Mouse (Mus musculus): ENCODE results near the gene Lrrc3c. TPM values are rescaled to one million over a fixed set of nuclear protein-coding genes. Genes with fewer than 3 reads are reported as not detected.

Lrrc3c gene
- polyA plus RNA-seq, 1 experiment from 2014 or later, result not detected

Other genes with a start within 250 kb of the Lrrc3c start
- 0.13 TPM in 2 replicates for gene Ppp1r1b, start 249.9 kb upstream of the Lrrc3c start, polyA plus RNA-seq (2016; fragmentation: Nextera tagmentation; extraction: Ambion mirVana)
- gene Stard3, start 239.9 kb upstream of the Lrrc3c start, polyA plus RNA-seq (2016; fragmentation: Nextera tagmentation; extraction: Ambion mirVana), result 37.8 and 41.3 TPM in 2 replicates
- 0.16 and 0.40 TPM in 2 replicates for gene Tcap, start 214.5 kb upstream of the Lrrc3c start, polyA plus RNA-seq (2016; fragmentation: Nextera tagmentation; extraction: Ambion mirVana)
- gene Pnmt, start 211.8 kb upstream of the Lrrc3c start, polyA plus RNA-seq (2016; fragmentation: Nextera tagmentation; extraction: Ambion mirVana), result 0.61 TPM in 1 of 2 replicates, not detected in the other
- gene Pgap3, start 197.8 kb upstream of the Lrrc3c start, polyA plus RNA-seq (2016; fragmentation: Nextera tagmentation; extraction: Ambion mirVana), result 9.7 and 10.5 TPM in 2 replicates
- 24.5 and 30.9 TPM in 2 replicates for gene Erbb2, start 185.8 kb upstream of the Lrrc3c start, polyA plus RNA-seq (2016; fragmentation: Nextera tagmentation; extraction: Ambion mirVana)
- gene Mien1, start 159.3 kb upstream of the Lrrc3c start, polyA plus RNA-seq (2016; fragmentation: Nextera tagmentation; extraction: Ambion mirVana), result 76.8 and 81.3 TPM in 2 replicates
- gene Grb7, start 151.9 kb upstream of the Lrrc3c start, polyA plus RNA-seq (2016; fragmentation: Nextera tagmentation; extraction: Ambion mirVana), result 6.4 and 9.5 TPM in 2 replicates
- gene Ikzf3, start 52.3 kb upstream of the Lrrc3c start, polyA plus RNA-seq (2016; fragmentation: Nextera tagmentation; extraction: Ambion mirVana), result not detected in 2 replicates
- gene Zpbp2, start 47.2 kb upstream of the Lrrc3c start, polyA plus RNA-seq (2016; fragmentation: Nextera tagmentation; extraction: Ambion mirVana), result 0.14 TPM in 1 of 2 replicates, not detected in the other
- 46.9 and 55.0 TPM in 2 replicates for gene Ormdl3, start 10.9 kb upstream of the Lrrc3c start, polyA plus RNA-seq (2016; fragmentation: Nextera tagmentation; extraction: Ambion mirVana)
- 1.3 and 1.8 TPM in 2 replicates for gene Gm12355, start 27.4 kb downstream of the Lrrc3c start, polyA plus RNA-seq (2016; fragmentation: Nextera tagmentation; extraction: Ambion mirVana)
- not detected in 2 replicates for gene Gsdma3, start 28.1 kb downstream of the Lrrc3c start, polyA plus RNA-seq (2016; fragmentation: Nextera tagmentation; extraction: Ambion mirVana)
- not detected in 2 replicates for gene Gsdma2, start 48.5 kb downstream of the Lrrc3c start, polyA plus RNA-seq (2016; fragmentation: Nextera tagmentation; extraction: Ambion mirVana)
- 0.05 TPM in 1 of 2 replicates, not detected in the other for gene Gsdma, start 66.1 kb downstream of the Lrrc3c start, polyA plus RNA-seq (2016; fragmentation: Nextera tagmentation; extraction: Ambion mirVana)
- 284 and 303 TPM in 2 replicates for gene Psmd3, start 84.3 kb downstream of the Lrrc3c start, polyA plus RNA-seq (2016; fragmentation: Nextera tagmentation; extraction: Ambion mirVana)
- not detected in 2 replicates for gene Csf3, start 103.0 kb downstream of the Lrrc3c start, polyA plus RNA-seq (2016; fragmentation: Nextera tagmentation; extraction: Ambion mirVana)
- 77.3 and 82.6 TPM in 2 replicates for gene Med24, start 131.1 kb downstream of the Lrrc3c start, polyA plus RNA-seq (2016; fragmentation: Nextera tagmentation; extraction: Ambion mirVana)
- 6.3 and 11.6 TPM in 2 replicates for gene Thra, start 142.3 kb downstream of the Lrrc3c start, polyA plus RNA-seq (2016; fragmentation: Nextera tagmentation; extraction: Ambion mirVana)
- 1.2 and 1.5 TPM in 2 replicates for gene Nr1d1, start 177.0 kb downstream of the Lrrc3c start, polyA plus RNA-seq (2016; fragmentation: Nextera tagmentation; extraction: Ambion mirVana)
- 22.8 and 25.0 TPM in 2 replicates for gene Msl1, start 197.2 kb downstream of the Lrrc3c start, polyA plus RNA-seq (2016; fragmentation: Nextera tagmentation; extraction: Ambion mirVana)
- 46.7 and 51.9 TPM in 2 replicates for gene Casc3, start 206.6 kb downstream of the Lrrc3c start, polyA plus RNA-seq (2016; fragmentation: Nextera tagmentation; extraction: Ambion mirVana)
- gene Rapgefl1, start 238.5 kb downstream of the Lrrc3c start, polyA plus RNA-seq (2016; fragmentation: Nextera tagmentation; extraction: Ambion mirVana), result 1.4 and 1.9 TPM in 2 replicates

Measured in limb, embryonic 10.5 days (tissue).